In genomic region chr11:115242746-115243145, GRCm38 (mm10) we compare ENCODE assay signal across 29 mouse cellular contexts. TPM values are rescaled to one million over a fixed set of nuclear protein-coding genes. Genes with fewer than 3 reads are reported as not detected.
"Had no signal": no experiment of that assay in that cellular context is flagged by ENCODE, and none has a peak within 500 bp of the region (broad histone marks: within the 10 kb centered on the region; RNA-seq: fewer than 3 reads in every experiment).

No protein-coding gene starts in this region.

- H3K9ac ChIP-seq: forebrain, postnatal 0 days; heart, embryonic 13.5 days; heart, embryonic 15.5 days; hindbrain, embryonic 13.5 days; hindbrain, embryonic 15.5 days; limb, embryonic 12.5 days had no signal

- DNase-seq: forebrain, postnatal 0 days; gastrocnemius, postnatal 14 days; gastrocnemius, postnatal 36 days; heart, adult 11 months; heart, adult 2 months; heart, postnatal 14 days; heart, postnatal 36 days; kidney, adult 18-20 months; kidney, adult 8-10 months; kidney, postnatal 10 days; kidney, postnatal 25 days; kidney, postnatal 4 days; liver had no signal

- H3K4me3 ChIP-seq: heart, adult 2 months; heart, embryonic 13.5 days; heart, embryonic 15.5 days; hindbrain, embryonic 13.5 days; hindbrain, embryonic 15.5 days; layer of hippocampus, adult 2 months; left cerebral cortex, adult 2 months; limb, embryonic 10.5 days; limb, embryonic 12.5 days had no signal

- H3K9me3 ChIP-seq: heart, embryonic 13.5 days; heart, embryonic 15.5 days; hindbrain, embryonic 13.5 days; hindbrain, embryonic 15.5 days; limb, embryonic 10.5 days; limb, embryonic 12.5 days had no signal

- H3K4me2 ChIP-seq: heart, embryonic 13.5 days; heart, embryonic 15.5 days; hindbrain, embryonic 13.5 days; hindbrain, embryonic 15.5 days; limb, embryonic 12.5 days had no signal

- ATAC-seq: forebrain, postnatal 0 days; hindbrain, postnatal 0 days; intestine, postnatal 0 days had no signal

- H3K27ac ChIP-seq: heart, adult 2 months; heart, embryonic 13.5 days; heart, embryonic 15.5 days; hindbrain, embryonic 13.5 days; hindbrain, embryonic 15.5 days; hindbrain, postnatal 0 days; layer of hippocampus, adult 2 months; left cerebral cortex, adult 2 months; limb, embryonic 12.5 days had no signal

RNA-seq across cellular contexts. Expression of gene Grin2c, which starts 24.3 kb away (rescaled TPM):
- total RNA-seq: gastrocnemius, postnatal 14 days; gastrocnemius, postnatal 36 days; hematopoietic stem cell, adult 5-6 weeks had no signal
- polyA plus RNA-seq: gonadal fat pad, adult 2 months; heart, embryonic 13.5 days; heart, postnatal 0 days; intestine, embryonic 14.5 days; intestine, postnatal 0 days; kidney, embryonic 14.5 days; kidney, embryonic 16.5 days had no signal
